Mouse (Mus musculus): Measurements from ENCODE around the gene Atp1b1.

Atp1b1 gene

DNA sequence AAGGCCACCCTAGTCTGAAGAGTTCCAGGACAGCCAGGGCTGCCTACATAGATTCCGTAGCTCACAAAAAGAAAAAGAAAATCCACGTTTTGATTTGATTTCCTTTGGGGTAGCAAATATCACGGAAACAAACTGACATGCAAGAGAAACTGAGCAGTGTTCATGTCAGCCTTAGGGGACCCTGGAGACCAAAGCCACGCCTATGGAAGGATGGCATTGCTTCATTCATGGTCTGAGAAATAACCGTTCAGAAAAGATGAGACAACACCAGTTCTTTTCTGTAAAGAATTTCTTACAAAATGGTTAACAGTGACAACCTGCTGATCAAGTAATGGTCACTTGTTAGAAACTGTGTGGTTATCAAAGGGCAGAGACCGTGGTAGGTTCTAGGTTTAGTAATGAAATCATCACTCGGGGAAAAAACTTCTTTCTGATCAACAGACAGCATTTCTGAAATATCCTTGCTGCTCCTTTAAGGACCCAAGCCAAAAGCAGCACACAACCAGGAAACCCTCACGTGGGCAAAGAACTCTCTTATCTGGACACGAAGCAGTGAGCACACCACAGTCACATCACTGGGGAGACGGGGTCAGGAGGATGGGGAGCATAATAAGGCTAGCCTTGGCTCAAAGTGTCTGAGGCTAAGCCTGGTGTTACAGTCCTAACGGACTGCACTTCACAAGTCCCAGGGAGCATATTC, 17.3 kb downstream of the Atp1b1 start:
- peak; percentile 54 for DNase-seq (ENCODE audit: low read depth)

DNA sequence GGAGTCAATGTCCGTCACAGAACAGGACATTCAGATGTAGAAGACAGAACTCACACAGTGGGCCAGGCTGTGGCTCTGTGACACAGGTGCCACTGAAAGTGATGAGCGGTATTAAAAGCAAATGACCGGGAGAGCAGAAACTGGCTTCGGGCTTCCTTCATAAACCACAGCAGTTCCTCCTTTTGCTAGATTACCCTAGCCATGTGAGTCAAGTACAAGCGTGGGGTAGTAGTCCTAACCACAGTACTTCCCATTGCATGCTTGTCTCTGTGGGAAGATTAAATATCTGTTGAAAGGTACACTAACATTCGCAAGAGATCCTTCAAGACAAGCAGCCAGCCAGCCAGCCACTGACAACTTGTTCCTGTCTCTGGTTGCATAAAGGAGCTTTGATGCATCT, 17.9 kb downstream of the Atp1b1 start:
- DNase-seq (ENCODE audit: low read depth), result peak; percentile 86

DNA sequence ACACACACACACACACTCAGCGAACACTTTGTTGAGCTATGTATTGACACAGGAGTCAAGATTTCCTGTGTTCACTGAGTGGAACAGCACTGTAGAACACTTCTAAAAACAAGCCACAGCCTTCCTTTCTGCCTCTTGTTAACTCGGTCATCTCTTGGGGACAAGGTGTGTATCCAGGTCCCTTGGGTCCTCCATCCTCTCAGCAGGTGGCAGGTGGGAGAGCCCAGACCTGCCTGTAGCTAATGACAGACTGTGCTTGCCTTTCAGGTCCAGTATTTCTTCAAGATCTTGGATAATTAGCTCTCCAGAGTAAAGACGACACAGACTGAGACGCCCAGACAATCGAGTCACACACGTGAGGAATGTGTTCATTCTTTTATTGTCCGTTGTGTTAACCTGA, 21.4 kb downstream of the Atp1b1 start:
- no peak for DNase-seq (ENCODE audit: low read depth)

DNA sequence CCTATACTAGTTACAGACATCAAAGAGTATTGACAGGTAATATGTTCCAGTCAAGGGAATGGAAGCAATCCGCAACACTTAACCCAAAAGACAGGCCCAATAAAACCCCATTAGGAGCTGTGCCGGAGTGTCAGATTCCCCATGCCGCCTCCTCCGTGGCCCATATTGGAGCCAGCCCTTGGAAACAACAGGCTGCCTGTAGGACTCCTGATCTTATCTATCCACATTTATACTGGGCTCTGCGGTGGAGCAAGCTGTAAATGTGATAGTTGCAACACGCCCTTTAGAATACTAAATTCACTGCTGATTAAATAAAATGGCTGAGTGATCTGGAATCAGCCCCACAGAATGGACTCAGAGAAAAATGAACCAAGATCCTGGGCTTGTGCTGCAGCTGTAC, 24.1 kb downstream of the Atp1b1 start:
- DNase-seq (ENCODE audit: low read depth), result no peak

DNA sequence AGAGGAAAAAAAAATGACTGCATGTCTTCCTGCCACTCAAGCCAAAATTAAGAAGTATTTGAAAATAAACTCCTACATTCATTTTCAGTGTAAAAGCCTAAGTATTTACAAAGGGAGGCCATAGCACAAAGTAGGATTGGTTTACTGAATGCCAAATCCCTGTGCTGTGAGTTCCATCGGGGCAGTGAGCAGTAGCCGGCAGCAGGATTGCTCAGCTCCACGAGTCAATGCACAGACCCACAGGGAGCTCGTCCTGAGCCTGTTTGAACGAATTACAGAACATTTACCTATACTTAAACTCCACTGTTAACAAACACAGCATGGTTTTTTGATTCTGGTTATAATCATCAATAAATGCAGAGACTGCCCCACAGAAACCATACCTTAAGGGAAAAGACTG, 25.5 kb downstream of the Atp1b1 start:
- DNase-seq (ENCODE audit: low read depth), result no peak

DNA sequence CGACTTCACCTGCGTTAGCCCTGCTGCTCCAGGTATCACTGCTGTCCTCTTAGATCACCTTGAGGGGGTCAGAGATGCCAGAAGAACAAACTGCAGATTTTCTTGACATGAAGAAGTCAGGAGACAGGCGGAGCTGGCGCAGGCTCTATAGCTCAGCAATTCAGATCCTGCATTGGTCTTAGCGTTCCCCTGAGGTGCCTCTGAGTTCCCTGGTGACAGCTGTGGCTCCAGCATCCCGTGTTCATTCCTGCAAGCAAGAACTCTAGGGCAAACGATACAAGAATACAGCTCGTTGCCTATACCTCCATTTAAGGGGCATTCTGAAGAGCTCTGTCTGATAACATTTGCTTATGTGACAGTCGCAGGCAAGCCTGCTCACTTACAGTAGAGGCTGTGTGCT, 29.5 kb downstream of the Atp1b1 start:
- no peak for DNase-seq (ENCODE audit: low read depth)

DNA sequence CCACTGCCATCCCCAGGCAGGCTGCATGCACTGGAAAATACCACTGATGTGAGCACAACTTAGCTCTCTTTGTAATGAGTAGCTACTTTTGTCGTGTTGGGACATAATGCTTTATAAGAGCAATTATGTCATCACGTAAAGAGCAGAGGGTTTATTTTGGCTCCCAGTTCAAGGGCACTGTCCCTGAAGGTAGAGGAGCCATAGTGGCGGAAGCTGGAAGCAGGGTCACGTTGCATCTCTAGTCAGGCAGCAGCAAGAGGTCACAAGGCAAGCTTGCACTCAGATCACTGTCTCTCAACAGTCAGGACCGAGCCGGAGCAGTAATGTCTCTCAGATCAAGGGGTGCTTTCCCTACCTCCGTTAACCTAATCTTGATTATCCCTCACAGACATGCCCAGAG, 30.4 kb downstream of the Atp1b1 start:
- no peak for DNase-seq (ENCODE audit: low read depth)

DNA sequence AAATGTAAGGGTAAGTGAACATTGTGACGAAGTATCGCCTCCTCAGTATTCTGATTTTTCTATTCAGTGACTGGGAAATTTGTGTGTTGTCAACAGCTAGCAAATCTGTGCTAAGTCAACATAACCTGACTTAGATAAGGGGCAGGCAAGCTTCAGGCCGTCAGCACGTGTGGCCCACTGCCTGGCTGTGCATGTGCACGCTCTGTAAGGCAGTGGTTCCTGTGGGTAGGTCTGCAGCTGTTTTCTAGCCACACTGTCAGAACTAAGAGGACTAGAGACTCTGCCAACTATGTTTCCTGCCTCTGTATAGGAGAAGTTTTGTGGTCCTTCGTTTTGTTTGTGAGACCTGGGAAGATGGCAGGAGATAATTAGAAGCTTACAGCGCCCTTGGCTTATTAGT, 31.9 kb downstream of the Atp1b1 start:
- DNase-seq (ENCODE audit: low read depth), result no peak

DNA sequence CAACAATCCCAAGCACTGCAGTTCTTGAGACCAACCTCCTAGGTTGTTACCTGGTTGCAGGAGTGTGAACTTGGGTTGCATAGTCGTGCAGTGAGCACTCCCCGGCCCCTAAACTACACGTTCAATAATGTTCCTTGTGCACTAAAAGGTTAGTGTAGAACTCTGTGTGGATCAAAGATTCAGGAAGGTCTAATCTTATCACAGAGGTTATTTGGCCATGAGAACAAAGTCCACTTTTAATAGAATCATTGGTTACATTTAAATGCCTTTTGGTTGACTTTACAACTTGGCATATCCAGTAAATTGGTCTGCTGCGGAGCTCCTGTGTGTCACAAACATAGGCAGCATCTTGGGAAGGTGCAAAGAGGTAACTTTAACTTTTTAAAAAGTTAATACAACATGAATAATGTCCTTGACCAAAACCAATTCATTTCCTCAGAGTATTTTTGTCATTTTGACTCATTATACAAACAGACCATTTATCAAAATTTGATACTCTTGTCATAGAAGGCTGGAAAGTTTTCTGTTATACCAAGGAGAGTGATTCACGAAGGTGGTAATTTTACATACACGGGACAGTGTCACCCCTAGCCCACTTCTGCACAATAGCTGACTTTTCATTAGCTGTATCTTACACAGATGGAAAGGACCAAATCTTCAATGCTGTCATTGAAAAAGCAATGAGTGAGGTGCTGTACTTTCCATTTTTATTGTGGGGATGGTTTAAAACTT, 37.4 kb downstream of the Atp1b1 start:
- DNase-seq (ENCODE audit: low read depth), result no peak

DNA sequence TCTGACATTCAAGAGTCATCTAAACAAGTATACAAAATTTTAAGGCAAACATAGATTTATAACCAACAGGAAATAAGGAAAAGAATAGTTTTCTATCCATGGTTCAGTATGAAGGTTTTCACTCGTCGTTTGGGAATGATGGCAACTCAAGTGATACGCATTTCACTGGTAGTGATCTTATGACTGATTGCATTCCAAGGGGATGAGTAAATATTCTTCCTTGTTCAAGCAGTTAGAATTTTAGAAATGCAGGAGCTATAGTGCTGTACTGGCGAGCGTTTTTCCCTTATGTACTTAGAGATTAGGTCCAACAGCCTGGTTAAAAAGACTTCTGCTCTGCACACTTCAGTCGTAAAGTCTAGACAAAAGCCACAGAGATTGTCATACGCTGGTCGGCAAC, 38.8 kb downstream of the Atp1b1 start:
- DNase-seq (ENCODE audit: low read depth), result no peak

DNA sequence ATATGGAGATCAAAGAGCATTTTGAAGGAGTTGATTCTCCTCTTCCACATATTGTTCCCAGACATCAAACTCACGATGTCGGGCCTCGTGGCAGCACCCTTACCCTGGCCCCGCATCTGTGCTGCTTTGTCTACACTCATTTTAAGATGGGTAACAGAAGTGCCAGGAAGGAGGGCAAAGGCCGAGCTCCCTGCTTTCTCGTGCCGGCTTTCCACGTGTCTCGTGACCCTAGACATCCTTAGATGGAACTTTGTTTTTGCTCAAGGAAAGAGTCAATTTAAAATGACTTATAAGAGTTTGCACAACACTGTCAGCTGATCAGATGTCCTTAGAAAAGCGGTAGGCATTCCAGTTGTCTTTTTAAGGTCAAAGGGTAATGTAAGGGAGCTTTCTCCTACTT, 39.8 kb downstream of the Atp1b1 start:
- no peak for DNase-seq (ENCODE audit: low read depth)

DNA sequence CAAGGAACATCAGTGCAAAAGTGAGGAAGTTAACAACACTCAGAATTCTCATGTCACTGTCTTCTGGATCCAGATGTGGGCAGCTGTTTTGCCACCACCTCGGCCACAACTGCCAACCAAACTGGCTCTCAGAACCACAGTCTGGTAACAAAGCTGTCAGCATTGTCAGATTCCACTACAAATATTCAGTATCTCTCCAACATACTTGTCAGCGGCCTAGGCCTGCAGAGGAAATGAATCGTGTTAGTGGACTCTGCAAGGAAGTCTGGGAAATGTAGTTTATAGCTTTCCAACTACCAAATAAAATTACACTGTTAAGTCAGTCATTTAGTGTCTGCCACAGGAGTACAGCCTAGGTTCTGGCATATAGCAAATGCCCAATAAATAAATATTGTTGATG, 40.6 kb downstream of the Atp1b1 start:
- peak; percentile 23 for DNase-seq (ENCODE audit: low read depth)

DNA sequence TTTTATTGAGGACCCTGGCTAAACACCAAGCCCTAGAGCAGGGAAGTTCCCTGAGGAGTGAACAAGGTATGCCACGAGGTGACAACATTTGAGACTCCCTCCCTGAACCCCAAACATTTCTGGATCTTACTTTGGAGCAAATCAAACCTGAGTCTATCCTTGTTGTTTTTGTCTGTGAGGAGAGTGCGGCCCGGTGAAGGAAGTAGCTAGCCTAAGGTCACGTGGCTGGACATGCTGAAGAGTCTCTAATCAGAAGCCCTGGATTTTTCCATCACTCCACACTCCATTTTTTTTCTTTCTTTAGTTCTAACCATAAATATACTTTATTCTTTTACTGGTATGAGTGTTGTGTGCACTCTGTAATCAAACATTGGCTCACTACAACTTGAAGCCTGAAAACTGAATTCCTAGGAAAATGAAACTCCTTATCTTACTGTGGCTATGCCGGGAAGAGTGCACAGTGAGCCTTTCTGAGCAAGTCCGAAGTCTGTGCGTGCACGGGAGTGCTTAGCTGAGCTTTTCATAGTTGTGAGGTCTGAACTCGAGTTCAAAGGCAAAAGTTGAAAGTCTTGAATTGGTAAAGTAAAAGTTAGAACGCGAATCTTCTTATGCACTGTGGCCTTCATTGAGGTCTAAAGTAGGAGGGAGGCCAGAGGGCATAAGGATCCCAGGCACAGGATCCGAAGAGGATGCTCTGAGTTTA, 41.3 kb downstream of the Atp1b1 start:
- DNase-seq (ENCODE audit: low read depth), result no peak

DNA sequence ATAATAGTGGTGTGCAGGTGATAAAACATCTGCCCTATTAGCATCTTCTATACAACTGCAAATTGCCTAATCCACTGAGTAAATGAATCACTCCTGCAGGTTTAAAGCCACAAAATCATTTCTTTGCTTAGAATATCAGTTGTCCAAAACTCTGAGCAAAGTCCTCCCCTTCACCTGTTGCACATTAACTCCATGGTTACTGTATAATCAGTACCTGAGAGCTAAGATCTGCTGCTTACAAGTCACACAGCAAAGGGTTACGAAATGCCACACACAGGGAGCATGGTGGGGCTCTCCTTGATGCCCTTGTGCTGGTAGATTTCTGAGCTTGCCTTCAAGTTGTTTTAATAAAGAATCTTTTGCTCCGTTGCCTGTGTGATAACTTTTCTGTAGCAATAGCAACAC, 42.8 kb downstream of the Atp1b1 start:
- no peak for DNase-seq (ENCODE audit: low read depth)

DNA sequence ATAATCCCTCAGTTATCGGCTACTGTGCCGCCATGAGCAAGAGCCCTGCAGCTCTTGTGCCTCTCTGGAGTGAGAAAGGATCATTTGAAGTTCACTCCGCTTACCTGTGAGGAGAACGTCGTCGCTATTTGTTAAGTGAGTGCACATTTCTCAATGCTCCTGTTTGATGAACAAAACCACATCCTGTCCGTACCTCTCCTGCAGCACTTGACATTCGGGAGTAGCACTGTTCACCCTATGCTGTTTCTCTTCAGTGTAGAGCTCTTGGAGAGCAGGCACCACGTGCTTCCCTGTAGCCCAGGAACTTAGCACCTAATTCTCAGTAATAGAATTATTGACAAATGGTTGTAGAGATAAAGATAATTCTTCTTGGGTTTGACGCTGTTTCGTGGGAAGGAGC, 44.5 kb downstream of the Atp1b1 start:
- no peak for DNase-seq (ENCODE audit: low read depth)

DNA sequence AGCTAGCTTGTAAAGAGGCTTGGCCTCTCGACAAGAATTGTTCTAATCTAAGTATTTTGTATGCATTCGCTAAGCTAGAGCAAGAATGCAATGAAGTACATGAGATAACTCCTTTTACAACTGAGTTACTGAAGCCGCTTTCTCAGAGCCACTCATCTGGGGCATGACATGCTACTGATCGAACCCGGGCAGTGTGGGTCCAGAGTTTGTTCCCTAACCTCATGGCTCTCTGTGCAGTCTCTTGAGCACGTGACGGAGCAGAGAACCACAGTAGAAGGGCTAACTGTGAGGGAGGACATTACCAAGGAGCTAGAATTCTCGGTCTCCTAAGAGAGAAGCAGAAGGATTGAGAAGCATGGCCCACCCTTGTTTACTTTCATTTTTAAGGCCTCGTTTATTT, 45.2 kb downstream of the Atp1b1 start:
- no peak for DNase-seq (ENCODE audit: low read depth)

DNA sequence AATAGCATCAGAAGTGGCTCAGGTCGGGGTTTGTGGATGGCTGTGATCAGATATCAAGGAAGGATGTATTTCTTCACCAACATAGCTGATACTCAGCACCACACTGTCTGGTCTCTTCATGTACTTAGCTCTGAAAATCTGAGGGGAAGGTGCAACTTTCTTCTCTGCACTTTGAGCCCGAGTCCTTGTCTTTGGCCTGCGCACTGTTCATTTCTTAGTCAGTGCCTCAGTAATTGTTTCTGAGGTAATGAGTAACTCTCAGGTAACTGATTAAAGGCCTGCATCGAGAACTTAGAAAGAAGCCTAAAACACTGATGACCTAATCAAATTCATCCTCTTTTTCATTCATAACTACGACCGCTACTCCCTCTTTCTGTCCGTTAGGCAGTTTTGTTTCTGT, 46.8 kb downstream of the Atp1b1 start:
- DNase-seq (ENCODE audit: low read depth), result no peak

DNA sequence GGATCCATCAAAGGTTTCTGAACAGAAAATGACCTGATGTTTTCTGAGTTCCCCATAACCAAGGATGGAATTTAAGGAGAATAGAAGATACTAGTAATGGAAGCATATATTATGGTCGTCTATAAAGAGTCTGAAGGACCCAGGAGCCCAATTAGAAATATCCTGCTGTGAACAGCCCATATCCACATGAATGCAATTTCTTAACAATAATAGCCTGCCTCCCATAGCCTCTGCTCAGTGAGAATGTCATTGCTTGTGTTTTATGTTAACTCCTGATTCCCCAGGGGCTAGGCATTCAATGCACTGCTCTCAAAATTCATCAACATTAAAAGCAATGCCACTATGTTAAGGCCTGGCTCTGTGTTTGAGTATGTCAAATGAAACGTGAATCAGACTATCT, 49.5 kb downstream of the Atp1b1 start:
- no peak for DNase-seq (ENCODE audit: low read depth)

DNA sequence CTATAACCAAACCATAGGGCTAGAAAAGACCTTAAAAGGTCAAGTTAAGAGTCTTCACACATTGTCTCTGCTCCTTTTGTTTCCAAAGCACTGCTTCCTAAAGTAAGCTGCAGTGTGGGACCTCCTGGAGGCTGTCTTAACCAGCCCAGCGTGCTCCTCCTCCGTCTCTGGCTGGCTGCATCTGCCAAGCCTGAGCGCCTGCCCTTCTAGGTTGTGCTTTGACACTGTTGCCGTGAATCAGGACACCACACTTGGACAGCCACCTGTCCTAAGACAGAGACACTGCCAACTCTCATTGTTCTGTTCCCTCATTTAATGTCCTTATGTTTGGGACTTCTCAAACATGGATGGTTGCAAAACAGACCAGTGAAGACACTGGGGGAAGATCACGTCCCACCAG, 51.6 kb downstream of the Atp1b1 start:
- no peak for DNase-seq (ENCODE audit: low read depth)

DNA sequence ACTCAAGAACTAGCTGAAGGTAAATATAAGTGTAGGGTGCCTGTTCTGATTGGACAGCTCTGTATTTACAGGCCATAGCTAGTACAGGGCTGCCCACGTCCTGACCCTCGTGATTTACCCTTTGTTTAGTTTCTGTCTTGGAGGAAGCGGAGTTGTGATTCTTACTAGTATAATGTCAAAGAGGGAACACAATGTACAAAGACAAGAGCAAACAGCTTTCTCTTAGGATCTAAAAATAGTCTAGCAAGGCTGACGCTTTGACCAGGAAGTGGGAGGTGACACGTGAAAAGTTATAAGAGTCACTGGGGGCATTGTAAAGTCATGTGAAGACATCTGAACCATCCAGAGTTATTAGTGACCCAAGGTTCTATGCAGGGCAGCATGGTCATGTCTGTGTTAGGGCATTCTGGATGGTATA, 52.8 kb downstream of the Atp1b1 start:
- DNase-seq (ENCODE audit: low read depth), result peak; percentile 7

DNA sequence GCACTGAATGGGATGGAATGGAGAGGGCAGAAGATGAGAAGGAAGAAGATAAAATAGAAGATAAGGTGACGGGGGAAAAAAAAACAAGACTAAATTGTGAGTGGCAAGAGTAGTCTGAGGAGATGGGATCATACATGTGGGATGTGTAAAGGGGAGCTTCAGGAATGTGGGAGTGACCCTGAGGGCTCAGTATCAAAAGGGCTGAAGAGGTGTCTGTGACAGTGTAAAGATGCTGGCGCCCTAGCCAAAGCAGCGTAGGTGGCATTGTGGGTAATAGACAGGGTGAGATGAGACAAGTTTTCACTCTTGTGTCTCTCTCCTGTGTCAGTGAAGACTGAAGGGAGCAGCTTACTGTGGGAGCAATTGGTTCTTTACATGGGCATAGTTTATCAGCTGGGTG, 58.6 kb downstream of the Atp1b1 start:
- DNase-seq (ENCODE audit: low read depth), result no peak

DNA sequence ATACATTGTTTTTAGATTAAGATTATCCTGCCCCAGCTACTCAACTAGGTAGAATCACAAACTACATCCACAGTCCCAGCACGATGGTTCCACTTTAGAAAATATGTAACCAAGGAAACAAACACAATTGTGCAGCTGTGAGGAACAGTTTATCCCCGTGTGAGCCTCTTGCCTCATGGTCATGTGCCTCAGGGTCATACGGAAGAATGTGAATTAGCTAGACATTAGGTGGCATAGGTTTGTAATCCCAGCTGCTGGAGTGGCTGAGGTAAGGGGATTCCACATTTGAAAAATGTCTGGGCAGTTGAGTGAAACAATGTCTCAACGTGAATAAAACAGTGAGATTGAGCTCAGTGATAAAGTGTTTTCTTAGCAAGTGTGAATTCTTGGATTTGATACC, 60.5 kb downstream of the Atp1b1 start:
- DNase-seq (ENCODE audit: low read depth), result no peak

DNA sequence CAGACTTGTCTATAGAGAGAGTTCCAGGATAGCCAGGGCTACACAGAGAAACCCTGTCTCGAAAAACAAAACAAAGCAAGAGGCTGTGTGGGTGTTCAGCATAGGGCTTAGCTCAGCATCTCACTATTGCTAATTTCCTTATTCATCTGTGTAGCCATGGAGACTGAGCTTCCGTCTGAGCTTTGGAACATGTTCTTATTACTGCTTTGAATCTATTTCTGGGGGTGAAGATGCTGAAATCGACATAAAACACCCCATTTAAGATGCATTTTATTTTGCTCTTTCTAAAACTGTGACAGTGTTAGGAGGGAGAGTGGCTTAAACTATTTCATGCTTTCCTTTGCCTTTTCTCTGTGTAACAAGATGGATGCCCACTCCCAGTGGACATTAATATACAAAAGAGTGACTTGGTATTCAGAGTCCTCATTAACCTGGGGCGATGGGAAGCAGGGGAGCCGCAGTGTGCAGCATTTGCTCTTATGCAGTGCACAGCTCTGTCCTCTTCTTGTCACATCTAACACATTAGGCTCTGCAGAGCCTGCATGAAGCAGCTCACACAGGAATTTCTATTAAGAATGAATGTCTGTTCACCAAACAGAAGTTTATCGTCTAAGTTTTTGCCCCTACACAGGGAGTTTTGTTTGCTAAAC, 62.9 kb downstream of the Atp1b1 start:
- DNase-seq (ENCODE audit: low read depth), result no peak
